Mouse (Mus musculus): Measurements from ENCODE around the gene Phb2.

Phb2 gene

DNA sequence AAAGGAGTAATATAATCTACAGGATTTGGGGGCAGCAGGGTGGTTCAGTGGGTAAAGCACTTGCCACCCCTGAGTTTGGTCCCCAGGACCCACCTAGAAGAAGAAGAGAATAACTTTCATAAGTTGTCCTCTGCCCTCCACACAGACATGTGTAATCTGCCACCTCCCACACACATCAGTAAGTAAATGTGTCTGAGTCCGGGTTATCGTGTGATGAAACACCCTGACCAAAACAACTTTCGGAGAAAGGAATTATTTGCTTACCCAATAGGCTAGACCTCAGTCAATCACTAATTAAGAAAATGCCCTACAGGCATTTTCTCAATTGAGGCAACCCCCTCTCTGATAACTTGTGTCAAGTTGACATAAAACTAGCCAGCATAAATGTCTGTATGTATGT, 21.6 kb upstream of the Phb2 start:
- no peak for DNase-seq (ENCODE audit: low read depth, low spot score)

DNA sequence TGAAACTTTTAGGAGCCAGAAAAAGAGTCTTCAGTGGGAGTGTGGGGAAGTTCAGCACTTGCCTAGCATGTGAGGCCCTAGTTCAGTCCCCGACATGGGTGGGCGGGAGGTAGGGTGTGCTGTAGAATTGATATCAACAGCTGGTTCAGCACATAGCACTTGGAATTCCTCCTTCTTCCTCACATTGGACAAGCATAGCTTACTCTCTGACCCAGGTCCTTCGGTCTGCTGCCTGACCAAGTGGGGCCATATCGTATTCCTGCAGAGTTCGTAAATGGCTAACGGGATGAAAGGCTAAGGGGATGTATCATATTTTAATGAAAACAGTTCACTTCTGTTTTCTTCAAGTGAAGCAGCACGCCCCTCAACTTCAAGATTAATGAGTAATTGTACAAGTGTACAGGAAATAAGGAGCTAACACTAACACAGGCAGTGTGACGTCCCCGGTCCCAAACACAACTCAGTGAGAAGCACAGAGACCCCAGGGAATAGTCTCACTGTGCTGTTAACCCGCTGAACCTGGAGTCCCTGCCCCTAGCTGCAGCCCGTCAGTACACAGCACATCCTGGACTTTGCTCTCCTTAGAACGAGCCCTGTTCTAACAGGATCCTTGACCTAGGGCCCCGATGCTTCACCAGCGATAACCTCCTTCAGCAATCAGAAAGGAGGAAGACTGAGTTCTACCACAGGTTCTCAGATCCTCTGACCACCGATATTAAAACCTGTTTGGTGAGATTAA, 18.7 kb upstream of the Phb2 start:
- no peak for DNase-seq (ENCODE audit: low read depth, low spot score)

DNA sequence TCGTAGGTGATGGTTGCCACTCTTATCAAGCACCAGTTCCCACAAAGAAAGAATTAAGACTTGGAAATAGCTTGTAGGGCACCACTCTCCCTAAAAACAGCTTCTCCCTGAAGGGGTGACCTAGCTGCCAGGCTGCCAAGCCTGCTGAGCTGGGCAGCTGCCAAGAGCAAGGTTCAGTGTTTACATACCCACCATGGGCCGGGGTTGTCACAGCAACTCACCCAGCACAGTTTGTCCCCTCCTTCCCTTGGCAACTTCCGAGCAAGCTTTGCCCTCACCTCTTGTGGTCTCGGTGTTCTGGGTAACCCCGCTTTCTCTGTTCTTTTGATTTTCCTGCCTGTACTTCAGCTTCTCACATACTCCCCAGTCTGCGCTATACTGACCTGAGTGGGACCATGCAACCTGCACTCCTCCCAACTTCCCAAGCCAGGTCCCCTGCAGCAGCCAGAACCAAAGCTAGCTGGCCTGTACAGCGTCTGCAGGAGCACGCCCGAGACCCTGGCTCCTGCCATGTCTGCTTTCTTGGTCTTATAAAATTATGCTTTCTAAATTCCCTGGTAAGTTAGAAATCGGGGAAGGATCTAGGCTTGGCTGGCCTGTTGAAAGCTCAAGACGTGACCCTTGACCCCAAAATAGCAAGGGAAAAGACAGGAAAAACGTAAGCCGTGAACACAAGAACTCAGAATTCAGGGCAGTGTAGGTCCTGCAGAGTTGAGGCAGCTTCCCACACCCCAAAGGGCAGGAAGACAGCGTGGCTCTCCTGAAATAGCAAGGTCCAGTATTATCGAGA, 17.8 kb upstream of the Phb2 start:
- DNase-seq (ENCODE audit: low read depth, low spot score): no peak

DNA sequence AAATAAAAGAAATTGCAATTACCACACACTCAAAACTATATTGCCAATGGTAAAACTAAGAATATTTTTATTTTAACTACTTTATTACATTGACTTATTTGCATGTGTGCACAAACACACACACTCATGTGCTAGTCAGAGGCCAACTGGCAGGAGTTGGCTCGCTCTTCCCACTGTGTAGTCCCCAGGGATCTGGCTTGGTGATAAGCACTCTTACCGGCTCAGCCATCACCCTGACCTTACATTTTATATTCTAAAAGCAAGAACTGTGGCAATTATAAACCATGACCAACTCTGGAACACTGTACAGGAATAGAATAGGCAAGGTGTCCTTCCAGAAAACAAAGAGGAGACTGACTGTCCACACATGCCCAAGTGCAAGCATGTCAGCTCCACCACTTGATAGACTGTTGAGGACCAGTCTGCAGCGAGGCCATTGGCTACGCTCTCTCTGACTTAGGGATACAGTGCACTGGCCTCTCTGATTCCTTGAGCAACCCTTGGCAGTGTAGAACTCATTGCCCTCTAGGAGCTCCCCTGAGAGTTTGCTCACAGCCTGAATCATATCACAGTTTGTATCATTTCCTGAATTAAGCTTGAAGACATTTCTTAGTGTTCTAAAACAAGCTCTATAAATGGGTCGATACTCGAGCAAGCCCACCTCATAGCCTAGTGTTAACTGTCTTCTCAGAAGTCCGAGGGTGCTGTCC, 15.5 kb upstream of the Phb2 start:
- DNase-seq (ENCODE audit: low read depth, low spot score): no peak

DNA sequence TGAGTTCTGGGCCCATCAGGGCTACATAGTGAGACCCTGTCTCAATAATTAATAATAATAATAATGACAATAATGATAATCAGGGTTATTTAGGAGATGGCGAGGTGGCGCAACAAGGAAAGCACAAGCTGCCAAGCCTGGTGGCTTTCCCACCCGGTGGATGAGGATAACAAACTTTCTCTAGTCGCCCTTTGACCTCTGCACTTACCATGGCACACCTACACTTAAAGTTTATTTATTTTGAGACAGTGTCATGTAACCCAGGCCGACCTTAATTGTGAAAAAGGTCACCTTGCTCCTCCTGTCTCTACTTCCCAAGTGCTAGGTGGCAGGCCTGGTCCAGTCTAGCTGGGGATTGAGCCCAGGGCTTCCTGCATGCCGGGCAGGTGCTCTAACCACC, 13.4 kb upstream of the Phb2 start:
- DNase-seq (ENCODE audit: low read depth, low spot score): no peak

DNA sequence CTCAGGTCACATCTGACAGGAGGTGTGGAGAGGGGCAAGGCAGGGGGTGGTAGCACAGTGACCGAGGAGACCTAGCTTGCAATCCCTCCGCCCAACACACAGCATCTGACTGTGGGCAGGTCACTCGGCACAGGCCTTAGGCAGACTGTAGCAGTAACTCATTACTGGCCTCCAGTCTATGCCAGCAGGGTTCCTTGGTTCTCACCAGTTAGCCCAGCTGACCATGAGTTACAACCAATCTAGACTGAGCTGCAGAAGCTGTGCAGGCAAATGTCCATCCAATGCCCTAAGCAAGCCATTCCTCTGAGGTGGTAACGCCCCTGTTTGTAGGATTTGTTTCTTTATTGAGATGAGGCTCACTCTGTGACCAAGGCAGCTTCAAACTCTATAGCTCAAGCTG, 12.8 kb upstream of the Phb2 start:
- DNase-seq (ENCODE audit: low read depth, low spot score): no peak

DNA sequence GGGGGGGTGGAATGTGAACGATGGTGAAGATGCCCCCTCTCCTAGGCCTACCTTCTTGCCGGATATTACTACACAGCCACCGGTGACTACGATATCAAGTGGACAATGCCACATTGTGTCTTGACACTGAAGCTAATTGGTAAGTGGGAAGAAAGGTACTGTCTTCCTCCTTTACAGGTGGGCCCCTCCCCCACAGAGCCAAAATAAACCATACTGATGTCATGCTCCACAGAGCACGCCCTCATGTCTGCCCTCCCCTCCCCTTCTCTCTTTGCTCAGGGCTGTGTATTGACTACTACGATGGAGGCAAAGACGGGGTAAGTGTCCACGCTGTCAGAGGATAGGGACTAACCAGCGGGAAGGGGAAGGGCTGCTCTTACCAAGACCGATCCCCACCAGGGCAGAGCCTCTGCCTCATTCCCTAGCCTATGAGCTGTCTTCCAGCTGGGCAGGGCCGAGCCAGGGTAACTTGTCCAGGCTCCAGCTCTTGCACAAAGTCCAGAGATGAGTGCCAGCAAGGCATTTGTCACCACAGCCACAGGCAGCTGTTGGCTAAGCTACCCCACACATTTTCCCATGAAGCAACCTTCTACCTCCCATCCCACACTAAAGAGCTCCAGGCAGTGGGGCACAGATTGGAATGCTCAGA, 12.1 kb upstream of the Phb2 start:
- DNase-seq (ENCODE audit: low read depth, low spot score): no peak

GRCm38 (mm10) chr6:124701338-124701737, 10.8 kb upstream of the Phb2 start:
- DNase-seq (ENCODE audit: low read depth, low spot score): no peak

DNA sequence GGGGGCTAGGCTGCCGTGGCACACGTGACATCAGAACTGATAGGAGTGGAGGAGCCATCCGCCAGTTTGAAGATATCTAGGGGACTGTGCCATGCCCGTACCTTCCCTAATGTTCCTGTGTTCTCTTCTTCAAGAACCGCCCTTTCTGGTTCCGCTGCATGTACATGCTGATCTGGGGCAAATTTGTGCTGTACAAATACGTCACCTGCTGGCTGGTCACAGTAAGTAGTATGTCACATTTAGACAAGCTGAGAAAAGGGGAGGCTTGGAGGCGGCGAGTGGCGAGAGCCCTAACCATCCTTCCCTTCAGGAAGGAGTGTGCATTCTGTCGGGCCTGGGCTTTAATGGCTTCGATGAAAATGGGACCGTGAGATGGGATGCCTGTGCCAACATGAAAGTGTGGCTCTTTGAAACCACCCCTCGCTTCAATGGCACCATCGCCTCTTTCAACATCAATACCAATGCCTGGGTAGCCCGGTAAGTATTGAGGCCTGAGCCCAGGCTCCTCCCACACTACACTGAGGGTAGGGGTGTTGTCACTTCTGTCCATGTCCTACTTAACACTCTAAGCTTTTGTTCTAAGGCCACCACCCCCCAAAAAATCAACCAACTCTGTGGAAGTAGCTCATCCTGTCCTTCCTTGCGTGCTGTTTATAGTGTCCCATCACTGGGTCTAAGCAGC, 9.9 kb upstream of the Phb2 start:
- no peak for DNase-seq (ENCODE audit: low read depth, low spot score)

DNA sequence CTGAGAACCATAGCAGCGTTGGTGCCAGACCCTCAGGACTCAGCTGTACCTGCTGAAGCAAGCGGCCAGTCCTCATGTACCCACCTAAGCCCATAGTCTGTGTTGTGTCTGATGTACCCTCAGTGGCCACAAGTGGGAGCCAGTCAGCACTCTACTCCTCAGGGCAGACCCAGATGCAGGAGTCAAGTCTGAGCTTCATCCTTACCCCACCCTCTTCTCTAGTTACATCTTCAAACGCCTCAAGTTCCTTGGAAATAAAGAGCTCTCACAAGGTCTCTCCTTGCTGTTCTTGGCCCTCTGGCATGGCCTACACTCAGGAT, 9.4 kb upstream of the Phb2 start:
- peak; percentile 88 for DNase-seq (ENCODE audit: low read depth, low spot score)

GRCm38 (mm10) chr6:124703789-124704188, 8.3 kb upstream of the Phb2 start:
- DNase-seq (ENCODE audit: low read depth, low spot score): no peak

DNA sequence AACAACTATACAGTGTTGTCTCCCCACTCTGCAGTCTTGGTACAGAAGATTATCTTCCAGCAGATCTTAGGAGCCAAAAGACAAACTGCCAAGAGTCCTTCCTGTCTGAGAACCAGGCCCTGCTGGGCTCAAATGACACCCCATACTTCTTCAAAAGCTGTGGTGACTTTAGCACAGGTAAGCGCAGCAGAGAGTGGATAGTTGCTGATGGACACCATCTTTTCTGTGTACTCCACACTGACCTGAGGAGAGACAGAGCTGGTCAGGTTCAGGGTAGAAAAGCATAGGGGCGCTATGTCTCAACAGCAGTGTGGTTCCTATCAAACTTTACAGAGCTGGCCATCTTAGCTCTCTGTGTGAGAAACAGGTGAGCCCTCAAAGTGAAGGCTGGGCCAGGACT, 7.7 kb upstream of the Phb2 start:
- DNase-seq (ENCODE audit: low read depth, low spot score): no peak

- no peak for DNase-seq (ENCODE audit: low read depth, low spot score)
Measured at GRCm38 (mm10) chr6:124706061-124706627, 6.0 kb upstream of the Phb2 start.

GRCm38 (mm10) chr6:124708289-124708889, 3.7 kb upstream of the Phb2 start:
- no peak for DNase-seq (ENCODE audit: low read depth, low spot score)

GRCm38 (mm10) chr6:124712918-124713317, 782 bp downstream of the Phb2 start:
- DNase-seq (ENCODE audit: low read depth, low spot score): no peak

DNA sequence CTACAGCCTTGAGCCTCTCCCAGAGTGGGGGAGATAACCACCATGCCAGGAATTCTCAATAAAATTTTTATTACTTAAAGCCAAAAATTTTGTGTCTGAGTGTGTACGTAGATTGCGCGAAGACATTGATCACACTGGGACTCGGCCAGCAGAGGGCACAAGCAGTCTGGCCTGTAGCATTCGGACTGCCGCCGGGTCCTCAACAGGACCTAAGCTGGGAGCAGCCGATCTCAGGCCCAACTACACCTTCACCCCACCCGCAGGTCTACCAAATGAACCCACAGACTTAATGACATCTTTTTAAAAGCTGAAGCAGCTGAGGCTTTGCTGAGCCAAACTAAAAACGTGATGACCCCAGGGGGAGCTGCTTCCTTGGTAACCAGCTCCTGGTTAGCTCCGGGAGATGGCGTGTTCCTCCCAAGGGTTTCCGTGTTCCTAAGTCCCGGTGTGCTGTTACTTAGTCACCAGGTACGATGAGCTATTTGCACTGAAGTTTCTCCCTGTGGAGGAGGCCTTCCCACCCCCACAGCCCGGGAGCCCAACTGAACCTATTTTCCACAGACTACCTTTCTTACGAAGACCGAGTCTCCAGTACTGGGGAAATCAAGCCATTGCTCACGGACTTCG, 4.8 kb downstream of the Phb2 start:
- no peak for DNase-seq (ENCODE audit: low read depth, low spot score)

GRCm38 (mm10) chr6:124717968-124718367, 5.8 kb downstream of the Phb2 start:
- DNase-seq (ENCODE audit: low read depth, low spot score): no peak

DNA sequence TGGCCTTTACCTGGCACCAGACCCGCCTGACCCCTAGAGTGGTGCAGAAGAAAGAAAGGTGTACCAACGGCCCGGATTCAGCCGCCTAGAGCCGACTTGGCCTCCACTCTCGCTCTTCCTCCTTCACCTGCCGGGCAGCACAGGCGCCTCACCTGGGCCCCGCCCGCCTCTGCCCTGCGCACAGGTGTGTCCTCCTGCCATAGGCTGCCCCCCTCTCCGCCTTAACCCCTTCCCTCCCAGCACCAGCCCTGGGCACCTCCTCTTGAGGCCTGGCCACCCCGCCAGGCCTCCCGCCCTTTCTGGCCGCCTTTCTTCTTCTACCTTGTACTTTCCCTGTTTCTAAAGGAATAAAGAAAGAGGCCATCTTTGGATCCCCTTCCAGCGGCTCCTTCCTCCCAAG, 6.6 kb downstream of the Phb2 start:
- DNase-seq (ENCODE audit: low read depth, low spot score): no peak

GRCm38 (mm10) chr6:124719354-124719978, 7.3 kb downstream of the Phb2 start:
- no peak for DNase-seq (ENCODE audit: low read depth, low spot score)

DNA sequence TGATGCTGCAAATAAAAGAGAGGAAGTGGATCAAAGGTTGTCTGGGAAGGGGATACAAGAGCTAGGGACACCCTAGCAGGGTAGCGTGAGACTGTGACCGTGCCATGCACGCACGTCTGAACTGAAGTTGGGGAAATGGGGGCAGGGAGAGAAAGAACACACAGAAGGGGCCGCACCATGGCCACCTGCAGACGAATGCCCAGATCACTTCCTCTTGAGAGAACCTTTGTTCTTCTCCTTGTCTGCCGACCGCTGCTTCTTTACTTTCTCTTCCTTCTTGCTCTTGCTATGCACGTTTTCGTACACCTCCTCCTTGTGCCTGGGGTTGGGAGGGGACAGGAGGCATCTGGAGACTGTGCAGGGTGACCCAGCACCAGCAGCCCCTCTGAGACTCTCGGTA, 8.8 kb downstream of the Phb2 start:
- no peak for DNase-seq (ENCODE audit: low read depth, low spot score)
